Mouse (Mus musculus) thymus, adult 2 months (tissue): Measurements from ENCODE around the gene St8sia2. TPM values are rescaled to one million over a fixed set of nuclear protein-coding genes. Genes with fewer than 3 reads are reported as not detected.
A peak's percentile ranks its signal among the peaks of the same experiment; 100 is the strongest.

Experiments
- DNase-seq: peaks from one replicate; pipeline ENCODE4 v3.0.0; 2021
- H3K27ac ChIP-seq: fragments of 200-500 bp; 2 replicates; pipeline ENCODE4 v1.5.1; 2012; ENCODE audit warnings: low read length, control low read depth; ENCODE audit not compliant: control insufficient read depth, insufficient read depth
- H3K27me3 ChIP-seq: fragments of 200-500 bp; 2 replicates; pipeline ENCODE4 v1.6.1; 2012; ENCODE audit warnings: mild to moderate bottlenecking, low read length, moderate library complexity, mixed read lengths; ENCODE audit not compliant: control insufficient read depth, insufficient read depth
- H3K36me3 ChIP-seq: fragments of 200-500 bp; 2 replicates; pipeline ENCODE4 v1.6.1; 2012; ENCODE audit warnings: mild to moderate bottlenecking, low read length, moderate library complexity; ENCODE audit not compliant: control insufficient read depth, insufficient read depth
- H3K4me1 ChIP-seq: fragments of 200-500 bp; replicated peaks from 2 replicates; pipeline ENCODE4 v1.6.1; 2012; ENCODE audit warnings: low read length; ENCODE audit not compliant: control insufficient read depth, insufficient read depth
- H3K4me3 ChIP-seq: fragments of 200-500 bp; 2 replicates; pipeline ENCODE4 v1.5.1; 2012; ENCODE audit warnings: mild to moderate bottlenecking, low read length, control low read depth, moderate library complexity; ENCODE audit not compliant: control insufficient read depth, insufficient read depth
- CTCF ChIP-seq: fragments of 200-500 bp; IDR thresholded peaks from 2 replicates; pipeline ENCODE4 v1.5.1; 2012; ENCODE audit warnings: mild to moderate bottlenecking, control low read depth, low read length, moderate library complexity, borderline replicate concordance; ENCODE audit not compliant: control insufficient read depth, poor library complexity, insufficient read depth; ENCODE audit errors: extremely low read depth
- POLR2A ChIP-seq: fragments of 200-500 bp; IDR thresholded peaks from 2 replicates; pipeline ENCODE4 v1.6.1; 2012; ENCODE audit warnings: mild to moderate bottlenecking, low read length, control low read depth, moderate library complexity; ENCODE audit not compliant: control insufficient read depth, poor library complexity, insufficient read depth; ENCODE audit errors: extremely low read depth
- whole genome bisulfite sequencing: fragments of 180-500 bp; shearing (Covaris S2); methylation state at CpG from one replicate; pipeline ENCODE4 v1.1.7; 2018; 5-methylcytosine and 5-hydroxymethylcytosine counted together
- polyA plus RNA-seq: library from polyadenylated mRNA; depleted of rRNA; stranded (reverse); fragments of >200 nt; gene quantifications from 2 replicates; pipeline ENCODE4 v1.2.3, GENCODE M21; 2012; rRNA removed

Gene St8sia2
- polyA plus RNA-seq = 0.47 and 0.64 TPM in 2 replicates

DNA sequence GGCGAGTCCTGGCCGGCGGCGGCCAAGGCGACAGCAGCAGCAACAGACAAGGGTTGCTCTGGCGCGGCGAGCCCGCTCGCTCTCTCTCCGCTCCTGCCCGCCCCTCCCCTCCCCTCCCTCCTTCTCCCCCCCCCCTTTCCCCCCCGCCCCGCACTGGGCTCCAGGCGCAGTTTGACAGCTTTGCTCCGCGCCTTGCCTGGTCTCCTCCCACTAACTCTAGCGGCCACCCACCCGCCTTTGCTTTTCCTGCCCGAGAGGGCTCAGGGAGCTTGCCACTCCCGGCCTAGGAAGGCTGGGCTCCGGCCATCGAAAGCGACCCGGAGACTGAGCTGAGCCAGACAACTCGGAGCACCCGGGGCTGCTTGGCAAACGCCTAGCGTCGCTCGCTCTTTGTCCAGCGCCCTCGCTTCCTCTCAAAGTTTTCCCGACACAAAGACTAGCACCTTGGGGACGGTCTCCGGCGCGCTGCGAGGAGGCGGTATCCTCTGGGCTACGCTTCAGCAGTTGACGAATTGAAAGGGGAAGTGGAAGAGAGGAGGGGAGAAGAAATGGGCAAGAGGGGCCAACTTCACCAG lies at the start of gene St8sia2:
Gene St8sia2 (minus strand): TSS at position 90 of the 575 bp plus-strand sequence.
- Histone ChIP-seq H3K4me1 (no peaks in the 10 kb centered on the region), H3K4me3 (peak within 1 kb of the TSS; percentile 4; the same call in 1 of the 2 replicates), H3K36me3 (no peaks in the 10 kb centered on the region), H3K27ac (no peak within 1 kb of the TSS), H3K27me3 (peaks cover 4% of the 10 kb centered on the region; the same call in 1 of the 2 replicates)
- TF ChIP-seq CTCF (no peak), POLR2A (no peak)
- no peak for DNase-seq
- under 1% methylated on average over 39 of the region's 42 CpGs for WGBS

GRCm38 (mm10) chr7:74061076-74061475 lies 47.6 kb upstream of the St8sia2 start:
- TF ChIP-seq CTCF (no peak), POLR2A (no peak)
- no peak overlapping the region for H3K4me3 ChIP-seq
- no peaks in the 10 kb centered on the region for H3K27me3 ChIP-seq
- H3K36me3 ChIP-seq = no peaks in the 10 kb centered on the region
- no peak for DNase-seq
- WGBS = 94% methylated on average over 6 of the region's 6 CpGs
- no peaks in the 10 kb centered on the region for H3K4me1 ChIP-seq
- no peak overlapping the region for H3K27ac ChIP-seq

DNA sequence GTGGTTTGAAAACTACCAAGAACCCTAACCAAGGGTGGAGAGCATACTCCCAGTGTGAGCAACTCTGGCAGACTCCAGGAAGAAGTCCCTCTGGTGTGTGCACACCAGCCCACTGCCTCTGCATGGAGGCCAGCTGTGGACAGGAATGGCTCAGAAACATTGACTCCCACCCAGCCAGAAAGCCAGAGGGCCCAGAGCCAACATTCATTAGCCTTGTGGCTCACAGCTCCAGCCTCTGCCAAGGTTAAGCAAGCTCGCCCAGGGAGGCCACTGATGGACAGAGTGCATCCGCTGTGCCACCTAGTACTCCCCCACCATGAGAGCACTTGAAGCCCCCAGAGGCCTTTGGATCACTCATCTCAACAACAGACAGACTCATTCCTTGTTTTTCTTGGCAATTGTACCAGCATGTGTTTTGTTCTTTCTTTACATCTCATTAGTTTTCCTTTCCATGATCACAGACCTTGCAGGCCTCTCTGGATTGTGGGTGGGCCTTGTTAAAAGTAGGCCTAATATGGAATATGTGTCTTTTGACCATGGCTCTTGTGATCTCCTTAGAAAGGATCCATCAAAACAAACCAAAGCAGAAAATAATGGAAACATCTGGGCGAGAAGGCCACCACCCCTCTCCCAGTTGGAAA lies 46.9 kb upstream of the St8sia2 start:
- Histone ChIP-seq H3K27ac (no peak overlapping the region), H3K4me3 (no peak overlapping the region), H3K36me3 (no peaks in the 10 kb centered on the region), H3K27me3 (no peaks in the 10 kb centered on the region), H3K4me1 (no peaks in the 10 kb centered on the region)
- 86% methylated on average over 3 of the region's 3 CpGs for WGBS
- DNase-seq = no peak
- TF ChIP-seq POLR2A (no peak), CTCF (no peak)

GRCm38 (mm10) chr7:74059684-74060083 lies 46.2 kb upstream of the St8sia2 start:
- H3K27ac ChIP-seq = no peak overlapping the region
- no peaks in the 10 kb centered on the region for H3K36me3 ChIP-seq
- H3K27me3 ChIP-seq = no peaks in the 10 kb centered on the region

GRCm38 (mm10) chr7:74055753-74056152 lies 42.3 kb upstream of the St8sia2 start:
- Histone ChIP-seq H3K4me1 (no peaks in the 10 kb centered on the region), H3K27me3 (no peaks in the 10 kb centered on the region), H3K4me3 (no peak overlapping the region), H3K36me3 (no peaks in the 10 kb centered on the region), H3K27ac (no peak overlapping the region)
- WGBS = 90% methylated on average over 3 of the region's 3 CpGs
- TF ChIP-seq CTCF (no peak), POLR2A (no peak)
- DNase-seq = no peak

More at GRCm38 (mm10) chr7:74059684-74060083, 46.2 kb upstream of the St8sia2 start:
- 86% methylated on average over 3 of the region's 3 CpGs for WGBS
- no peak for DNase-seq
- no peaks in the 10 kb centered on the region for H3K4me1 ChIP-seq
- TF ChIP-seq POLR2A (no peak), CTCF (no peak)
- no peak overlapping the region for H3K4me3 ChIP-seq

DNA sequence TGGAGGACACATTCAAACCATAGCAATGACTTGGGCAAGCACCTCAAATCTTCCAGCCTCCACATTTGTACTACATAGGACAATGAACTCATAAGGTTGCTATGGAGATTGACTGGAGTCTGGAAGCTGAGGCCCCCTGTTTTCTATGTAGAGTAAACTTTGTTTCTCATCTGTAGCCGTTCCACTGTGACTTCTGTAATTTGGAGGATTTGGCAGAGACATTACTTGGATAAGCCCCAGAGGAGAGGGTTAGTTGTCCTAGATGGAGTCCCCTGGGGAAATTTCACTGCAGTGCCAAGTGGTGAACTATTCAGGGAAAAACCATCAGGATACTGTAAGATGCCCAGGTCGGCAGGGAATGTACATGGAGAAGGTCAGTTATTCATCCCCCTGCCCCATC lies 34.1 kb upstream of the St8sia2 start:
- H3K4me1 ChIP-seq = no peaks in the 10 kb centered on the region
- H3K27me3 ChIP-seq = no peaks in the 10 kb centered on the region
- no peak overlapping the region for H3K27ac ChIP-seq
- TF ChIP-seq CTCF = no peak
- no peak for TF ChIP-seq POLR2A
- 91% methylated on average over 2 of the region's 2 CpGs for WGBS
- no peak overlapping the region for H3K4me3 ChIP-seq
- H3K36me3 ChIP-seq = no peaks in the 10 kb centered on the region
- no peak for DNase-seq
